Mouse (Mus musculus) bone marrow, adult 2 months (tissue): ENCODE measurements at regions not wholly inside any gene's neighbourhood (a gene's known extent, or its start where the extent isn't known, plus 50 kb on each side); places are given as distances from the start of the nearest gene placed in this dataset.

Experiments used
- H3K27ac ChIP-seq: fragments of 200-500 bp; 2 replicates; pipeline ENCODE4 v1.5.1; 2012; ENCODE audit warnings: low read depth, mild to moderate bottlenecking, control low read depth, inconsistent platforms, low read length; ENCODE audit not compliant: control insufficient read depth, poor library complexity, insufficient read depth
- H3K4me1 ChIP-seq: fragments of 200-500 bp; 2 replicates; pipeline ENCODE4 v1.6.1; 2011; ENCODE audit warnings: low read length; ENCODE audit not compliant: control insufficient read depth, insufficient read depth
- H3K4me3 ChIP-seq: fragments of 200-500 bp; replicated peaks from 2 replicates; pipeline ENCODE3; 2011; ENCODE audit warnings: mild to moderate bottlenecking, low read depth, low read length, control low read depth; ENCODE audit not compliant: control insufficient read depth
- CTCF ChIP-seq: fragments of 200-500 bp; IDR thresholded peaks from 2 replicates; pipeline ENCODE4 v1.5.1; 2011; ENCODE audit warnings: low read length, control low read depth; ENCODE audit not compliant: control insufficient read depth, insufficient read depth
- POLR2A ChIP-seq: fragments of 200-500 bp; IDR thresholded peaks from 2 replicates; pipeline ENCODE4 v1.6.1; 2011; ENCODE audit warnings: low read depth, mild to moderate bottlenecking, control low read depth, low read length, borderline replicate concordance; ENCODE audit not compliant: control insufficient read depth
- WGBS: fragments of 180-500 bp; shearing (Covaris S2); methylation state at CpG from one replicate; pipeline ENCODE4 v1.1.7; 2018; 5-methylcytosine and 5-hydroxymethylcytosine counted together

GRCm38 (mm10) chr8:128076226-128076625 lies 282.2 kb upstream of the Nrp1 start:
- no peak overlapping the region for H3K4me3 ChIP-seq
- no peaks in the 10 kb centered on the region; the same call in 1 of the 2 replicates for H3K4me1 ChIP-seq
- WGBS, result 45% methylated on average over 4 of the region's 4 CpGs
- TF ChIP-seq POLR2A (no peak), CTCF (no peak)
- H3K27ac ChIP-seq, result no peak overlapping the region

- no peaks in the 10 kb centered on the region; the same call in 1 of the 2 replicates for H3K4me1 ChIP-seq
- WGBS, result 18% methylated on average over 1 of the region's 1 CpGs
- H3K4me3 ChIP-seq, result no peak overlapping the region
- no peak overlapping the region for H3K27ac ChIP-seq
- TF ChIP-seq CTCF, result no peak
- no peak for TF ChIP-seq POLR2A
Measured at GRCm38 (mm10) chr8:128078740-128079139, 279.7 kb upstream of the Nrp1 start.

- 10% methylated on average over 1 of the region's 1 CpGs for WGBS
- Histone ChIP-seq H3K27ac (no peak overlapping the region), H3K4me1 (no peaks in the 10 kb centered on the region), H3K4me3 (no peak overlapping the region)
- no peak for TF ChIP-seq CTCF
- TF ChIP-seq POLR2A, result no peak
Measured at GRCm38 (mm10) chr8:128085800-128086199, 272.6 kb upstream of the Nrp1 start.

- Histone ChIP-seq H3K27ac (no peak overlapping the region), H3K4me1 (no peaks in the 10 kb centered on the region), H3K4me3 (no peak overlapping the region)
- 77% methylated on average over 1 of the region's 1 CpGs for WGBS
- TF ChIP-seq CTCF (no peak), POLR2A (no peak)
Measured at GRCm38 (mm10) chr8:128087500-128087899, 270.9 kb upstream of the Nrp1 start.

GRCm38 (mm10) chr8:128092826-128093225 lies 265.6 kb upstream of the Nrp1 start:
- no peak overlapping the region for H3K27ac ChIP-seq
- H3K4me3 ChIP-seq, result no peak overlapping the region
- 73% methylated on average over 7 of the region's 7 CpGs for WGBS
- no peak for TF ChIP-seq CTCF
- no peak for TF ChIP-seq POLR2A
- no peaks in the 10 kb centered on the region for H3K4me1 ChIP-seq

- TF ChIP-seq POLR2A (no peak), CTCF (no peak)
- WGBS, result 83% methylated on average over 1 of the region's 1 CpGs
- Histone ChIP-seq H3K4me3 (no peak overlapping the region), H3K4me1 (no peaks in the 10 kb centered on the region), H3K27ac (no peak overlapping the region)
Measured at GRCm38 (mm10) chr8:128095451-128095850, 263.0 kb upstream of the Nrp1 start.

- Histone ChIP-seq H3K4me1 (no peaks in the 10 kb centered on the region), H3K27ac (no peak overlapping the region), H3K4me3 (no peak overlapping the region)
- TF ChIP-seq CTCF (no peak), POLR2A (no peak)
- 80% methylated on average over 3 of the region's 3 CpGs for WGBS
Measured at GRCm38 (mm10) chr8:128097601-128098000, 260.8 kb upstream of the Nrp1 start.

GRCm38 (mm10) chr8:128103380-128103779 lies 255.0 kb upstream of the Nrp1 start:
- H3K4me1 ChIP-seq, result no peaks in the 10 kb centered on the region
- H3K27ac ChIP-seq, result no peak overlapping the region
- WGBS, result 39% methylated on average over 1 of the region's 1 CpGs
- no peak overlapping the region for H3K4me3 ChIP-seq
- TF ChIP-seq POLR2A (no peak), CTCF (no peak)

GRCm38 (mm10) chr8:128106569-128106968 lies 251.8 kb upstream of the Nrp1 start:
- WGBS, result 76% methylated on average over 2 of the region's 2 CpGs
- TF ChIP-seq POLR2A (no peak), CTCF (no peak)
- Histone ChIP-seq H3K27ac (no peak overlapping the region), H3K4me3 (no peak overlapping the region), H3K4me1 (no peaks in the 10 kb centered on the region)
